Mouse (Mus musculus) limb, embryonic 14.5 days (tissue): ENCODE data around the gene Faim2. TPM values are rescaled to one million over a fixed set of nuclear protein-coding genes. Genes with fewer than 3 reads are reported as not detected.

ENCODE experiments used
- ATAC-seq: fragments of 200-750 bp; cut with Nextera tagmentation; 2 replicates; pipeline ENCODE4 v1.8.0; 2017; ENCODE audit warnings: low read depth, moderate number of reproducible peaks, moderate TSS enrichment; ENCODE audit not compliant: low FRiP score
- DNase-seq: peaks from one replicate; pipeline ENCODE4 v3.0.0-alpha.2; 2015; ENCODE audit warnings: low spot score
- H3K27ac ChIP-seq: fragments of 300-500 bp; sonication (generic); replicated peaks from 2 replicates; pipeline ENCODE4 v1.5.1; 2014; ENCODE audit warnings: low read depth, mild to moderate bottlenecking, low read length, moderate library complexity, mixed read lengths
- H3K27me3 ChIP-seq: fragments of 300-500 bp; sonication (generic); 2 replicates; pipeline ENCODE4 v1.6.1; 2014; ENCODE audit warnings: low read length, mixed read lengths; ENCODE audit not compliant: control insufficient read depth, insufficient read depth
- H3K36me3 ChIP-seq: fragments of 300-500 bp; sonication (generic); 2 replicates; pipeline ENCODE4 v1.6.1; 2014; ENCODE audit warnings: mild to moderate bottlenecking, low read length, moderate library complexity, mixed read lengths; ENCODE audit not compliant: control insufficient read depth, insufficient read depth
- H3K4me1 ChIP-seq: fragments of 300-500 bp; sonication (generic); 2 replicates; pipeline ENCODE4 v1.6.1; 2014; ENCODE audit warnings: antibody characterized with exemption, low read length, mixed read lengths; ENCODE audit not compliant: control insufficient read depth, insufficient read depth
- H3K4me2 ChIP-seq: fragments of 300-500 bp; sonication (generic); replicated peaks from 2 replicates; pipeline ENCODE4 v1.6.1; 2014; ENCODE audit warnings: low read depth, mild to moderate bottlenecking, low read length, moderate library complexity; ENCODE audit not compliant: severe bottlenecking
- H3K4me3 ChIP-seq: fragments of 300-500 bp; sonication (generic); replicated peaks from 2 replicates; pipeline ENCODE4 v1.5.1; 2014; ENCODE audit warnings: low read length
- H3K9ac ChIP-seq: fragments of 300-500 bp; sonication (generic); 2 replicates; pipeline ENCODE4 v1.6.1; 2014; ENCODE audit warnings: mild to moderate bottlenecking, low read depth, low read length, moderate library complexity; ENCODE audit not compliant: severe bottlenecking
- H3K9me3 ChIP-seq: fragments of 300-500 bp; sonication (generic); 2 replicates; pipeline ENCODE4 v1.6.1; 2016; ENCODE audit warnings: low read length; ENCODE audit not compliant: control insufficient read depth
- POLR2A ChIP-seq: fragments of 200-500 bp; IDR thresholded peaks from 2 replicates; pipeline ENCODE4 v1.8.0; 2012; ENCODE audit warnings: inconsistent platforms, mild to moderate bottlenecking, moderate library complexity, borderline replicate concordance; ENCODE audit not compliant: insufficient read depth, insufficient read length; ENCODE audit errors: extremely low read depth
- WGBS: fragments of 180-500 bp; shearing (Covaris S2); extraction: QIAGEN DNeasy Blood & Tissue Kit; methylation state at CpG from one replicate; pipeline ENCODE4 v1.1.7; 2014; 5-methylcytosine and 5-hydroxymethylcytosine counted together
- polyA plus RNA-seq, 2 experiments: library from polyadenylated mRNA; depleted of rRNA in 1 of 2; stranded (reverse) in 1 of 2; unstranded in 1 of 2; fragments of >200 nt; fragmentation: Nextera tagmentation in 1 of 2; extraction: Ambion mirVana in 1 of 2; gene quantifications; 2 replicates each; pipeline versions ENCODE4 v1.2.1 to v1.2.3; 2012 to 2014

The Faim2 gene
- polyA plus RNA-seq, 2 experiments = 0.10 to 0.21 TPM

- 5% methylated on average over 32 of the region's 38 CpGs for WGBS
- Histone ChIP-seq H3K36me3 (peaks cover 19% of the 10 kb centered on the region), H3K4me1 (peaks cover 6% of the 10 kb centered on the region; the same call in 1 of the 2 replicates), H3K4me2 (peak overlapping the region; percentile 60), H3K9ac (peak overlapping the region; percentile 85), H3K27ac (peak overlapping the region; percentile 89), H3K27me3 (no peaks in the 10 kb centered on the region), H3K4me3 (peak overlapping the region; percentile 78), H3K9me3 (no peaks in the 10 kb centered on the region)
- TF ChIP-seq POLR2A = no peak
- DNase-seq (peak; percentile 81), ATAC-seq (peak; percentile 74)
Measured at GRCm38 (mm10) chr15:99473801-99474575, 54.0 kb downstream of the Faim2 start.

- Histone ChIP-seq H3K27ac (no peak overlapping the region), H3K4me1 (peaks cover 6% of the 10 kb centered on the region; the same call in 1 of the 2 replicates), H3K4me2 (no peak overlapping the region), H3K27me3 (no peaks in the 10 kb centered on the region), H3K36me3 (peaks cover 22% of the 10 kb centered on the region), H3K9me3 (no peaks in the 10 kb centered on the region), H3K4me3 (no peak overlapping the region), H3K9ac (no peak overlapping the region)
- ATAC-seq = no peak
- 91% methylated on average over 7 of the region's 7 CpGs for WGBS
- no peak for DNase-seq
- TF ChIP-seq POLR2A = no peak
Measured at GRCm38 (mm10) chr15:99472972-99473371, 55.0 kb downstream of the Faim2 start.

- no peak overlapping the region for H3K4me3 ChIP-seq
- H3K4me2 ChIP-seq = no peak overlapping the region
- H3K9ac ChIP-seq = no peak overlapping the region
- 75% methylated on average over 14 of the region's 14 CpGs for WGBS
- DNase-seq = no peak
- TF ChIP-seq POLR2A = no peak
- peaks cover 6% of the 10 kb centered on the region; the same call in 1 of the 2 replicates for H3K4me1 ChIP-seq
- peaks cover 22% of the 10 kb centered on the region for H3K36me3 ChIP-seq
- no peaks in the 10 kb centered on the region for H3K9me3 ChIP-seq
- no peak for ATAC-seq
- no peaks in the 10 kb centered on the region for H3K27me3 ChIP-seq
- H3K27ac ChIP-seq = no peak overlapping the region
Measured at GRCm38 (mm10) chr15:99471677-99472063, 56.3 kb downstream of the Faim2 start.

GRCm38 (mm10) chr15:99470971-99471676 lies 56.8 kb downstream of the Faim2 start:
- Histone ChIP-seq H3K36me3 (peaks cover 22% of the 10 kb centered on the region), H3K4me2 (no peak overlapping the region), H3K9ac (no peak overlapping the region), H3K4me1 (peaks cover 6% of the 10 kb centered on the region; the same call in 1 of the 2 replicates), H3K9me3 (no peaks in the 10 kb centered on the region), H3K27me3 (no peaks in the 10 kb centered on the region), H3K27ac (no peak overlapping the region), H3K4me3 (no peak overlapping the region)
- DNase-seq (peak; percentile 51), ATAC-seq (no peak)
- no peak for TF ChIP-seq POLR2A
- WGBS = 65% methylated on average over 17 of the region's 17 CpGs

DNA sequence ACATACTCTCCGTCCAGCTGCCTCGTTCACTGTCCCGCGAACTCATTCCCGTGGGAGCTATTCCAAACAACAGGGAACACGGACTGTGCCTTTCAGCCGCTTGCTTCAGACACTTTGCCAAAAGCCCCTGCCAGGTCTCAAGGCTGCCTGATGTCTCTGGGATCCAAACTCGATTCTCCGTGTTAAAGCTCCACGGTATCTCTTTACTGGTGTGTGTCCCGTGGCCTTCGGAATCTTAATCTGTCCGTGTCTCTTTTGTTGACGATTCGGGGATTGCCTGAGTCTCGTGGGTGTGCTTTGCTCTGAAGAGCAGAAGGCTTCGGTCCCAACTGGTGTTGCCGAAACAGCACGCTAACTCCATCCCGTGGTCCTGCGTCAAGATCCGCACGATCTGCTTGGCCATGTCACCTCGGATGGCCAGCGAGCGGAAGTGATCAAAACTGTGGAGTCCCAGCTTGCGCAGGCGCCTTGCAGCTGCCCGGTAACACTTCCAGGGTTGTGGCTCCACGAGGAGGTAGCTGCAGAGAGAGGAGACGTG lies 57.7 kb downstream of the Faim2 start:
- Histone ChIP-seq H3K4me1 (peaks cover 6% of the 10 kb centered on the region; the same call in 1 of the 2 replicates), H3K27me3 (no peaks in the 10 kb centered on the region), H3K9ac (no peak overlapping the region), H3K4me2 (no peak overlapping the region), H3K9me3 (no peaks in the 10 kb centered on the region), H3K36me3 (peaks cover 22% of the 10 kb centered on the region), H3K4me3 (no peak overlapping the region), H3K27ac (no peak overlapping the region)
- no peak for TF ChIP-seq POLR2A
- WGBS = 88% methylated on average over 31 of the region's 31 CpGs
- ATAC-seq (no peak), DNase-seq (no peak)
